Mouse (Mus musculus) urinary bladder, adult 18-20 months (tissue): ENCODE measurements around the gene Pkig.
"Not testable (repeated sequence)": the region's sequence is repeated elsewhere in the genome, so short reads cannot be mapped to it uniquely, and the experiment has no call there.

ENCODE experiments used
- DNase-seq, 2 experiments: peaks; one replicate each; pipeline ENCODE4 v3.0.0; 2022; ENCODE audit warnings: low spot score in 2 of 2, mixed read lengths in 2 of 2

Gene Pkig

GRCm38 (mm10) chr2:163643576-163643971 is 14.6 kb upstream of the Pkig start:
- DNase-seq, result no peak

DNA sequence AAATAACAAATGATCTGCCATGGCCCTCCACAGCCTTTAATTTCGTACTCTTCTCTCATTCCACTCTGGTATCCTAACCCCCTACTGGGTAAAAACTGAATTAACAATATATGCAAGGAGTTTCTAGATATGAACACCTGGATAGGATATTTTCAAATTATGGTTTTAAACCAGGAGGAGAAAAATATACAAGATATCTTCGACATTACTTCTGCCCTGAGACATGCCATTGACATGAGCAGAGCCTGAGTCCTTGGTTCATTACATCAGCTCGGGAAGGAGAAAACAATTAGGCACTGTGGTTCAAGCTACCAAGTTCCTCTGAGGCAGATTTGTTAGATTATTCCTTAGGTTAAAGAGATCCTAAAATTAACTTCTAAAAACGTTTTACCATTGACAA is 14.1 kb upstream of the Pkig start:
- no peak for DNase-seq

DNA sequence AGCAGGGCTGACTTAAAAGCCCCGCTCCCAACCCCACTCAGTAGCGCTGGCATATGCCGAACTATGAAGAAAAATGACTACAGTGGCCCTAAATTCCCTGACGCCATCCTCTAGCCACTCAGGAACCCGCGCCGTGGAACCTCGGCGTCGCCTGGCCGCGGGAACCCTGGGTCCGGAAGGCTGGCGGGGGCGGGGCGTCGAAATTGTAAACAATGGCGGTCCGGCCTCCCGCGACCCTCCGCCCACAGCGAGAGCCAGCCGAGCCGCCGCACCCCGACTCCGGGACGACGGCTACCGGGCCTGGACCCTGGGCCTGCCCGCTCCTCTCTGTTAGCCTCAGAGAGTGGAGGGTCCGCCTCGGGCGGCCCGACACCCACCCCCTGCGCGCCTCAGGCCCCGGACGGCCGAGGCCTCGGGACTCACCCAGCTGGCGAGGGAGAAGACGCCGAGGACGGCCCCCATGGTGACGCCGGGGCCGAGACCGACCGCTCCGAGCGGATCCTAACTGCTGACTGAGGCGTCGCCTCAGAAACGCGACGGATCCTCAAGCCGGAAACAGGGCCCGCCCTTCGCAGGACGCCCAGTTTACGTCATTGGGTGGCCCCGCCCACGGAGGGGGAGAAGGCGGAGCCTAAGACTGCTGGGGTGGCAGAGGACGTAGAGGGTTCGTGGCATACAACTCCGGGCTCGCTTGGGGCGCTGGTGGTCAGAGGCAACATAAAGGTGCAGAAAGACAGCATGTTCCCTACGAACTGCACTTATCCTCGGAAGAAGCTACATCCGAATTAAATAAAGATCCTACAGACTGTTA is 13.4 kb upstream of the Pkig start, which contains the start of gene Serinc3:
Gene Serinc3 (minus strand): TSS at position 557 of the 811 bp plus-strand sequence.
- peak; percentile 99 to 100 for DNase-seq

DNA sequence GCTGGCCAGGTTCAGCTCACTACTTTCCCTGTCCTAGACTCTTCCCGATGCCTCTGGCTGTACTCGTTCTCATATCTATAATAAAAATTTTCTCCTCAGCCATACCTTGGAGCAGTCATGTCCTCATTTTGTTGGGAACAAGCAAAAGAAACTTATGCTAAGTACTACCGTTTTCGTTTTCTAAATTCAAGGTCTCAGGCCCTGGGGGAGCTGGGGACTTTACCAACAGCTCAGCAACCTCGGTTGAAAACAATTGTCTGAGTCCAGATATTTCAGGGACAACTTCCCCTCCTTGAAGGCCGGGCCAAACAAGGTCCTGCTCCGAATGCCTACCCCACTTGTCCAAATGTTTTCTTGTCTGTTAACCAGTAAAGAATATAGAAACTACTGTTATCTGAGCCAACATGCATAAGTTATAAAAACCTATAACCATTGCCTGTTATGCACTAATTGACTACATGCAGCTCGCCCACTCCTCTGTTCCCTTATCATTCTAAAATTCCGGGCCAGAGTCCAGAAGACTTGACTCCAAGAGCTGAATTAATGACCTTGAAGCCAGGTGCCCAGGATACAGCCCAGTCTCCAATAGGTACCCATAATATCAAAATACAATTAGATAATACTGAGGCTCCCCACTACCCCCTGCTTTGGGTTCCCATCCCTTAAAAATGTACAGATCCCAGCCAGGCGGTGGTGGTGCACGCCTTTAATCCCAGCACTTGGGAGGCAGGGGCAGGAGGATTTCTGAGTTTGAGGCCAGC is 12.3 kb upstream of the Pkig start:
- DNase-seq, result no peak

DNA sequence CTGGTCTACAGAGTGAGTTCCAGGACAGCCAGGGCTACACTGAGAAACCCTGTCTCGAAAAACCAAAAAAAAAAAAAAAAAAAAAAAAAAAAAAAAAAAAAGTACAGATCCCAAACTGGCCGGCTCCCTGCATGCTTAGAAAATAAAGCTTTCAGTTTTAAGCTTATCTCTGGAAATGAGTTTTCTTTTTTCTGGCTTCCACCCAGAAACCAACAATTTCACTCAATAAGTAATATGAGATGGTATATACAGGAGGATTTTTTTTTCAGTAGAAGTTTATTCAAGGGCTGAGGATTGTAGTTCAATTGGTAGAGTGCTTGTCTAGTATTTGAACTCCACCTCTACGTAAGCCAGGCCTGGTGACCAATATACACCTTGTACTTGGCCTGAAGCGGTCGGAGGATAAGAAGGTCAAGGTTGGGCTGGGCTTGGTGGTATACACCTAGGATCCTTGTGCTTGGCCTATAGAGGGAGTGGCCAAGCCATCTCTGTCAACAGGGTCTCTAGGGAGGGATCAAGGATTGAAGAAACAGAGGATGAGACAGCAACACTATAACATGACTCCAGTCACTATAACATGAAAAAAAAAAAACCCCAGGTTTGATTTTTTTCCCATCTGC is 11.6 kb upstream of the Pkig start:
- no peak for DNase-seq

GRCm38 (mm10) chr2:163655699-163656098 is 2.5 kb upstream of the Pkig start:
- DNase-seq, result not testable (repeated sequence)

- DNase-seq, result no peak
Observed at GRCm38 (mm10) chr2:163657486-163657885, 700 bp upstream of the Pkig start.

GRCm38 (mm10) chr2:163658941-163659340 is 755 bp downstream of the Pkig start:
- DNase-seq, result no peak

DNA sequence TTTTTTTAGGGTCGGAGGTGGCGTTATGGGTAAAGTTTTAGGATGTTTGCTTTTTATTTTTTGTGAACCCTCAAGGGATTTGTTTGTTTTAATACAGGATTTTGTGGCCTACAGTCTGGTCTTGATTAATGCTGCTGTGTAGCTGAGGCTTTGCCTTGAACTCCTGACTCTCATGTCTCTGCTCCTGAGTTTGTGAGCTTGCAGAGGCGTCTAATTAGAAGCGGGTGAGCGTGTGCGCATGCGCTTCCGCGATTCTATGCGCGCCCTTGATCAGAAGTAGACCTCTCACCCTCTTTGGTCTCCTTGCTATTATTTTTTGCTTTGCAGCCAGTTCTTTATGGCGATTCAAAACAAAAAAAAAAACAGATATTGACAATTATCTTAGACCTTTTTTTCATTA is 1.2 kb downstream of the Pkig start:
- DNase-seq, result no peak

DNA sequence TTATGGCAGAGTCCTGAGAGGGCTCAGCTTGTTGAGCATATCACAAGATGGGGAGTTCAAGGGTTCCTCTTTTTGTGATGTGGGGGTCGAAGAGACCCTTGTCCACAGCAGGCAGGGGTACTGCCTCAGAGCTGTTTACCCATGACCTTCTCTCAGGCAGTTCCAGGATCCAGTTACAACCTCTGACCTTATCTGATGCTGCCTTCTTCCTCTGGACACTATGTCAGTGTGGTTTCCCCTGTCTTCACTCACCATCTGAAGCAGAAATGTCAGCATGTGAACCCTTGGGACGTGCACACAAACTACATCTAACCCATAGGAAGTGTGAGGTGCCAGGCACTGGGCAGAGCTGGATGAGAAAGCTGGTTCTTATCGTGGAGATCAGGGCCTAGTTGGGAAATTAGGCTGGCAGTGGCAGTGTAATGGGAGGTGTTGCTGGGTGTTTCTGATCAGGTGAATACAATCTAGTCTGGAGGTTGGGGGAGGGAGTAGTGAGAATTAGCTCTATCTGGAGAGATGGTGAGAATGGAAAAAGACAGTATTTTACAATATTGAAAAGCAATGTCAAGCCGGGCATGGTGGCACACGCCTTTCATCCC is 2.0 kb downstream of the Pkig start:
- DNase-seq, result no peak

- DNase-seq, result no peak
Observed at GRCm38 (mm10) chr2:163661371-163661850, 3.2 kb downstream of the Pkig start.

GRCm38 (mm10) chr2:163662076-163662475 is 3.9 kb downstream of the Pkig start:
- no peak for DNase-seq

GRCm38 (mm10) chr2:163662698-163663221 is 4.6 kb downstream of the Pkig start:
- DNase-seq, result no peak

DNA sequence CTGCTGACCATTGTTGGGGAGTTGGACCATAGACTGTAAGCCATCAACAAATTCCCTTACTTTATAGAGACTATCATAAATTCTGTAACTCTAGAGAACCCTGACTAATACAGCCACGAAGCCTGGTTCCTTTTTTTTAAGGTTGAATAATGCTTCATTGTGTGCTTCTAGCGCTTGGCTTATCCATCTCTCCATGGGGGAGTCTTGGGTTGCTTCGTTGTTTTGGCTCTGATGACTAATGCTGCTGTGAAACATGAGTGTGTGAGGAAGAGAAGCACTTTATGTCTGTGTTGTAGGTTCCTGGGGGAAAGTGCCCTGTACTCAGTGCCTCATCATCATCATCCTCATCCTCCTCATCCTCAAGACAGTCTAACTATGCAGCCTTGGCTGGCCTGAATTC is 5.7 kb downstream of the Pkig start:
- DNase-seq, result no peak

- no peak for DNase-seq
Observed at GRCm38 (mm10) chr2:163667045-163667444, 8.9 kb downstream of the Pkig start.

DNA sequence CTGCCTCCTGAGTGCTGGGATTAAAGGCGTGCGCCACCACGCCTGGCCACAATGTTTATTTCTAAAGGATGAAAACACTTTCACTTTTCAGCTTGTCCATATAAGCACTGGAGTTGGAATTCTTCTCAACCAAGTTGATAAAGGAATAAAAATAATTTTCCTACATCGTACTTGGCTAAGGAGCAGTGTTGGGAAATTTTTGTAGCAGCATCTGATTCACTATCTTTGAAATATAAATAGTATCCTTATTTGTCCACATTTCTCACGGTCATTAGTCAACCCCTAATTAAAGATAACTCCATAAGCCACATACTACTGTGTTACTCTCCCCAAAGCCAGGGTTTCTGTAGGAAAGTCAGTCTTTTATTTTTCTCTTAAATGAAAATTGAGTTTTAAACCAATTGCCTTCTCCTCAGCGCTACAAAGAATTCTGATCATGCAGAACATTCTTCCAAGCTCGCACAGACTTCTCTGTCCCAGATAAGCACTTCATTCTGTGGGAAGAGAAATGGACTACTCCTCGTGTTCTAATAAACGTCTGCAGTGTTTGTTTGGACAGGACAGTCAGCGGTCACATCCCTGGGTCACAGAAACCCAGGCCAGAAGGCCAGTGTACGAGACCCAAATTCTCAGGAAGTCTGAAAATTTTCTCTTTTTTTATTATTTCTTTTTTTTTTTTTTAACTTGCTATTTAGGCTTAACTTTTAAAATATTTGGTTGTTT is 12.8 kb downstream of the Pkig start:
- no peak for DNase-seq

- no peak for DNase-seq
Observed at GRCm38 (mm10) chr2:163674397-163674796, 16.2 kb downstream of the Pkig start.

- no peak for DNase-seq
Observed at GRCm38 (mm10) chr2:163675144-163675619, 17.0 kb downstream of the Pkig start.

DNA sequence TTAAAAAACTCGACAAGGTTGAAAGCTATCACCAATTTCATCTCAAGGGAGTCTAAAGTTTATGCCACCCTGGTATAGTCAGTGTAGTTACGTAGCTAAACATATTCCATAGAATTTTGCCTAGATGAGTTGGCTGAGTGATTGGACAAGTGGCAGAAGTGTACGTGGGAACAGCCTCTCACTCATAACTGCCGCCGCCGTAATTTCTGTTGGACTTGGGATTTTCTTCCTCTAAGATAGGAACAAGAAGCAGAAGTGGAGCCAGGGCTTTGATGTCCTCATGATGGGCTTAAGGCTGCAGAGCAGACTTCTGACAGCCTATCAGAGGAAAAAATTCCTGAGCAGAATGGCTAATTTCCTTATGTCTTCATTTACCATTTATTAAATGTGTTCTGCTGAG is 17.5 kb downstream of the Pkig start:
- DNase-seq, result no peak

DNA sequence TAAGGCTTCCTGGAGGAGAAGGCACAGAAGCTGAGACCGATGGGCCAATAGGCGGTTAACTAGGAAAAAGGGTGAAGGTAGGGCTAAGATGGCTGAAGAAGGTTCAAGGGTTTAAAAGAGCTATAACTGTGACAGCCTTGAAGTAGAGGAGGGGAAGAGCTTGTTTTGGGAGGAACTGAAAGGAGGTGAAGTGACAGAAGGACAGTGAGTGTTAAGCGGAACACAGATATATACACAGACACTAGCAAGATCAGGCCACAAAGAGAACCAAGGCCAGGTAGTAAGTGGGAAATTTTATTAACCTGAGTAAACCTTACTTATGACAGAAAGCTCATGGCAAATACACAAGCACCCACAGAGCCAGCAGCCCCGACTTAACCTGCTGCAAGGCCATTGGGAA is 18.1 kb downstream of the Pkig start:
- no peak for DNase-seq

- no peak for DNase-seq
Observed at GRCm38 (mm10) chr2:163676745-163677144, 18.6 kb downstream of the Pkig start.
